Mouse (Mus musculus) CH12.LX (cell line): ENCODE data around the gene Zmynd10. TPM values are rescaled to one million over a fixed set of nuclear protein-coding genes. Genes with fewer than 3 reads are reported as not detected.

ENCODE experiments used
- DNase-seq: peaks from one replicate; pipeline ENCODE4 v3.0.0-alpha.2; 2013; ENCODE audit errors: extremely low read depth
- H3K27ac ChIP-seq: 2 replicates; pipeline ENCODE4 v1.5.1; 2012; ENCODE audit warnings: low read depth, mild to moderate bottlenecking, control low read depth, moderate library complexity; ENCODE audit not compliant: insufficient read depth
- H3K27me3 ChIP-seq: replicated peaks from 2 replicates; pipeline ENCODE3; 2012; ENCODE audit warnings: inconsistent platforms
- H3K36me3 ChIP-seq, 2 experiments: replicated peaks in 1 of 2; 2 replicates each; pipeline versions ENCODE3 to v1.6.1; 2012; ENCODE audit warnings: inconsistent platforms in 1 of 2, low read length in 1 of 2, mild to moderate bottlenecking in 1 of 2, mixed read lengths in 1 of 2, moderate library complexity in 1 of 2; ENCODE audit not compliant: control insufficient read depth in 1 of 2, insufficient read depth in 1 of 2
- H3K4me1 ChIP-seq, 2 experiments: 2 replicates each; pipeline ENCODE4 v1.6.1; 2012; ENCODE audit warnings: inconsistent platforms in 1 of 2, moderate library complexity in 1 of 2; ENCODE audit not compliant: insufficient read depth in 2 of 2, control insufficient read depth in 1 of 2
- H3K4me2 ChIP-seq: 2 replicates; pipeline ENCODE4 v1.6.1; 2012; ENCODE audit warnings: low read depth, mild to moderate bottlenecking, control low read depth; ENCODE audit not compliant: poor library complexity, insufficient read depth, severe bottlenecking
- H3K4me3 ChIP-seq, 3 experiments: fragments of 150-350 bp in 1 of 3; sonication (generic) in 1 of 3; replicated peaks in 1 of 3; 2 replicates each; pipeline versions ENCODE3 to v1.5.1; 2011 to 2012; ENCODE audit warnings: low read depth in 2 of 3, low read length in 2 of 3, mild to moderate bottlenecking in 2 of 3, moderate library complexity in 2 of 3, control low read depth in 1 of 3, improper control_type of control experiment in 1 of 3, inconsistent platforms in 1 of 3, mixed read lengths in 1 of 3; ENCODE audit not compliant: poor library complexity in 1 of 3
- H3K79me2 ChIP-seq: replicated peaks from 2 replicates; pipeline ENCODE4 v1.6.1; 2012; ENCODE audit warnings: mild to moderate bottlenecking, moderate library complexity; ENCODE audit not compliant: control insufficient read depth, poor library complexity, insufficient read depth, severe bottlenecking; ENCODE audit errors: extremely low read depth
- H3K9ac ChIP-seq: 2 replicates; pipeline ENCODE4 v1.6.1; 2012; ENCODE audit warnings: low read depth, mild to moderate bottlenecking, control low read depth, moderate library complexity; ENCODE audit not compliant: insufficient read depth
- H3K9me3 ChIP-seq: replicated peaks from 2 replicates; pipeline ENCODE3; 2012; ENCODE audit warnings: low read length, inconsistent platforms, mixed read lengths
- BHLHE40 ChIP-seq: IDR thresholded peaks from 2 replicates; pipeline ENCODE4 v1.6.1; 2011; ENCODE audit warnings: mild to moderate bottlenecking, low read depth, low read length, improper control_type of control experiment
- CHD1 ChIP-seq: IDR thresholded peaks from 2 replicates; pipeline ENCODE4 v1.6.1; 2012; ENCODE audit warnings: low read depth, low read length, improper control_type of control experiment, inconsistent platforms
- CHD2 ChIP-seq: IDR thresholded peaks from 2 replicates; pipeline ENCODE4 v1.6.1; 2011; ENCODE audit warnings: low read length, improper control_type of control experiment
- CTCF ChIP-seq, 2 experiments: IDR thresholded peaks in 1 of 2; conservative IDR thresholded peaks in 1 of 2; 2 replicates each; pipeline ENCODE4 v1.5.1; 2011 to 2012; ENCODE audit warnings: low read depth in 2 of 2, low read length in 2 of 2, improper control_type of control experiment in 1 of 2, inconsistent platforms in 1 of 2, mild to moderate bottlenecking in 1 of 2, moderate library complexity in 1 of 2
- E2F4 ChIP-seq: IDR thresholded peaks from 2 replicates; pipeline ENCODE4 v1.6.1; 2011; ENCODE audit warnings: low read depth, low read length, improper control_type of control experiment; ENCODE audit not compliant: insufficient replicate concordance
- ELF1 ChIP-seq: IDR thresholded peaks from 2 replicates; pipeline ENCODE4 v1.6.1; 2014; ENCODE audit warnings: low read depth, mild to moderate bottlenecking, inconsistent platforms, low read length, improper control_type of control experiment
- GABPA ChIP-seq: IDR thresholded peaks from 2 replicates; pipeline ENCODE4 v1.6.1; 2012; ENCODE audit warnings: low read depth, low read length, improper control_type of control experiment, inconsistent platforms; ENCODE audit not compliant: insufficient replicate concordance
- IRF4 ChIP-seq: IDR thresholded peaks from 2 replicates; pipeline ENCODE4 v1.6.1; 2014; ENCODE audit warnings: low read depth, mild to moderate bottlenecking, inconsistent platforms, low read length, improper control_type of control experiment
- JUN ChIP-seq: IDR thresholded peaks from 2 replicates; pipeline ENCODE4 v1.6.1; 2011; ENCODE audit warnings: low read depth, mild to moderate bottlenecking, low read length, improper control_type of control experiment, moderate library complexity; ENCODE audit not compliant: insufficient read depth
- MAFK ChIP-seq: IDR thresholded peaks from 2 replicates; pipeline ENCODE4 v1.6.1; 2011; ENCODE audit warnings: low read length, improper control_type of control experiment; ENCODE audit not compliant: insufficient replicate concordance
- MAZ ChIP-seq: IDR thresholded peaks from 2 replicates; pipeline ENCODE4 v1.6.1; 2012; ENCODE audit warnings: low read depth, mild to moderate bottlenecking, inconsistent platforms, low read length, improper control_type of control experiment, moderate library complexity
- MEF2A ChIP-seq: IDR thresholded peaks from 2 replicates; pipeline ENCODE4 v1.6.1; 2014; ENCODE audit warnings: low read depth, mild to moderate bottlenecking, inconsistent platforms, low read length, improper control_type of control experiment, borderline replicate concordance
- MYC ChIP-seq: IDR thresholded peaks from 2 replicates; pipeline ENCODE4 v1.6.1; 2011; ENCODE audit warnings: low read depth, mild to moderate bottlenecking, improper control_type of control experiment, low read length
- NELFE ChIP-seq: IDR thresholded peaks from 2 replicates; pipeline ENCODE4 v1.6.1; 2011; ENCODE audit warnings: low read depth, low read length, improper control_type of control experiment
- NRF1 ChIP-seq: IDR thresholded peaks from 2 replicates; pipeline ENCODE4 v1.6.1; 2014; ENCODE audit warnings: low read depth, mild to moderate bottlenecking, inconsistent platforms, low read length, improper control_type of control experiment, moderate library complexity
- PAX5 ChIP-seq: IDR thresholded peaks from 2 replicates; pipeline ENCODE4 v1.6.1; 2012; ENCODE audit warnings: low read length, inconsistent platforms, mixed read lengths
- POLR2A ChIP-seq: IDR thresholded peaks from 2 replicates; pipeline ENCODE4 v1.6.1; 2011; ENCODE audit warnings: low read depth, mild to moderate bottlenecking, improper control_type of control experiment, low read length
- RCOR1 ChIP-seq: conservative IDR thresholded peaks from 2 replicates; pipeline ENCODE4 v1.6.1; 2012; ENCODE audit warnings: low read depth, mild to moderate bottlenecking, inconsistent platforms, low read length, improper control_type of control experiment
- SIN3A ChIP-seq: IDR thresholded peaks from 2 replicates; pipeline ENCODE4 v1.6.1; 2012; ENCODE audit warnings: low read length, improper control_type of control experiment, inconsistent platforms
- SMC3 ChIP-seq: IDR thresholded peaks from 2 replicates; pipeline ENCODE4 v1.6.1; 2011; ENCODE audit warnings: low read depth, low read length, improper control_type of control experiment
- ZC3H11A ChIP-seq: IDR thresholded peaks from 2 replicates; pipeline ENCODE4 v1.6.1; 2012; ENCODE audit warnings: low read depth, mild to moderate bottlenecking, inconsistent platforms, low read length, improper control_type of control experiment
- ZMIZ1 ChIP-seq: IDR thresholded peaks from 2 replicates; pipeline ENCODE4 v1.6.1; 2012; ENCODE audit warnings: low read depth, mild to moderate bottlenecking, inconsistent platforms, low read length, improper control_type of control experiment
- dilution Hi-C: fragments of 300-500 bp; cut with MboI; formaldehyde crosslinking; loops from 2 replicates; pipeline ENCODE4 v1.14.3; 2020; ENCODE audit warnings: low sequenced_read_pairs; ENCODE audit not compliant: extremely low pct_unique_long_range_greater_than_20kb, extremely low pct_ligation_motif_present
- in situ Hi-C: fragments of 300-500 bp; cut with MboI; formaldehyde crosslinking; loops from 3 replicates; pipeline ENCODE4 v1.14.3; 2019; ENCODE audit warnings: low sequenced_read_pairs, low pct_ligation_motif_present, low pct_unique_long_range_greater_than_20kb, mixed read lengths
- polyA plus RNA-seq: library from polyadenylated mRNA; unstranded; fragments of >175 nt; gene quantifications from 2 replicates; pipeline ENCODE4 v1.2.1, GENCODE M21; 2012; ENCODE audit warnings: low read depth; ENCODE audit not compliant: insufficient read length
- total RNA-seq, 2 experiments: library from RNA; depleted of rRNA; stranded (reverse); fragments of 300-350 nt in 1 of 2; fragments of >200 nt in 1 of 2; gene quantifications; 2 replicates each; pipeline ENCODE4 v1.2.3; 2012 to 2014

The Zmynd10 gene
- total and polyA plus RNA-seq, 3 experiments: 0.34 to 0.63 TPM; not detected in 1

DNA sequence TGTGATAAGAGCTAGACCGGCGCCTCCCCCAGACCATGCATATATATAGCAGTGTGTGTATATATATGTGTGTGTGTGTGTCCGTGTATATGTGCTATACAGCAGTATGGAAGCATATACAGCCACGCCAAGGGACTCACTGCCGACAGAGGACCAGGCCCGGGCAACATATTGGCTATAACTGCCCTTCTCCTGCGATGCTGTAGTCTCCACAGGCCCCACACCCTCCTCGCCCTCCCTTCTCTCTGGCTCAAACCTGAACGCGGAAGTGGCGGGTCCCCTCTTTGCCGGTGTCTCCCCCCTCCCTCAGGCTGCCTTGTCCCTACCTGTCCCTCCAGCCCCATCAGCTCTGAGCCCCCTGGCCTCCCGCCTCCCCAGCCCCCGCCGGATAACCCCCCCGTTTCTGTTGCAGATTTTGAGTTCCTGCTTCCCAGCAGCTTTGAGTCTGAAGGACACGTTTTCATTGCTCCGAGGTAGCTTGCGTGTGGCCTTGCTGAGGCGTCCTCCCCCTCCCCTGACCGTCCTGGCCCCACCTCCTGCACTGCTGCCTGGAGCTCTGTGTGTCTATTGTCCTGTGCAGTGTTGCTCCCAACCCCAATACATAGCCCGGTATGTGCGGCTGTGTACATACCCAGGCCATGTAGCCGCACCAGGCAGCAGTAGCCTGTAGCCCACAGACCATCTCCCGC lies 25.2 kb upstream of the Zmynd10 start:
- no peak overlapping the region for H3K4me3 ChIP-seq
- no peak overlapping the region for H3K4me2 ChIP-seq
- TF ChIP-seq GABPA (no peak), BHLHE40 (no peak), ZC3H11A (no peak), NELFE (no peak), SMC3 (no peak), ZMIZ1 (no peak), MAZ (no peak), CHD1 (no peak), RCOR1 (no peak), ELF1 (no peak), POLR2A (no peak), CHD2 (no peak), IRF4 (no peak), MAFK (no peak), MEF2A (no peak), NRF1 (no peak)
- no peak for DNase-seq
- dilution Hi-C loops: no loop called here
- no peaks in the 10 kb centered on the region for H3K79me2 ChIP-seq
- H3K9ac ChIP-seq: no peak overlapping the region
- in situ Hi-C loops: no loop called here
- H3K36me3 ChIP-seq: no peaks in the 10 kb centered on the region
- peaks cover 3% of the 10 kb centered on the region for H3K9me3 ChIP-seq
- peaks cover 3 to 7% of the 10 kb centered on the region in 2 experiments; a peak in 3 of 4 replicates for H3K4me1 ChIP-seq
- H3K27me3 ChIP-seq: peaks cover 87% of the 10 kb centered on the region
- H3K27ac ChIP-seq: no peak overlapping the region

DNA sequence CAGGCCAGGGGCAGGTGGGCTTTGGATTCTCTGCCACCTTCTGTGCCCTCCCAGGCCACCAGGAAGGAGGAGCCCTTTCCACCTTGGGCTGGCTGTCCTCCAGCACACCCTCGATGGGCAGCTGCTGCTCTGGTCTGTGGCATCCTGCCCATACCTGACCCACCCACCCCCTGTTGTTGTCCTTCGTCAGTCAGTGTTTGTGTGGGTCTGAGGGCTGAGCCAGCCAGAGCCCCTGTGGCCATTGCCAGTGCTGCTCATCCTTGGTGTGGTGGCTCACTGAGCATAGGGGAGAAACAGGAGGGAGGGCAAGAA lies 24.7 kb upstream of the Zmynd10 start:
- no peak for TF ChIP-seq E2F4
- TF ChIP-seq PAX5: no peak
- TF ChIP-seq MAZ: no peak
- no peak for TF ChIP-seq SIN3A
- TF ChIP-seq CTCF (conservative IDR thresholded peaks at IDR 0.05 in 1 of 2, IDR thresholded peaks at IDR 0.05 in 1 of 2; ENCODE audit: low read depth in 2 of 2, low read length in 2 of 2): no peak
- TF ChIP-seq JUN: no peak
- no peak for TF ChIP-seq MYC
- TF ChIP-seq NRF1: no peak
- H3K79me2 ChIP-seq: no peaks in the 10 kb centered on the region
- no peak for DNase-seq
- in situ Hi-C loops: no loop called here
- no peak overlapping the region for H3K9ac ChIP-seq
- no peak overlapping the region for H3K4me2 ChIP-seq
- dilution Hi-C loops: no loop called here
- peaks cover 3 to 7% of the 10 kb centered on the region in 2 experiments; a peak in 3 of 4 replicates for H3K4me1 ChIP-seq
- H3K27me3 ChIP-seq: peaks cover 88% of the 10 kb centered on the region
- H3K27ac ChIP-seq: no peak overlapping the region
- peaks cover 3% of the 10 kb centered on the region for H3K9me3 ChIP-seq
- no peak overlapping the region for H3K4me3 ChIP-seq
- no peaks in the 10 kb centered on the region for H3K36me3 ChIP-seq
